Mouse (Mus musculus) G1E (cell line): ENCODE measurements at regions not wholly inside any gene's neighbourhood (a gene's known extent, or its start where the extent isn't known, plus 50 kb on each side); places are given as distances from the start of the nearest gene placed in this dataset.

Experiments used
- CTCF ChIP-seq: IDR thresholded peaks from 2 replicates; pipeline ENCODE4 v1.5.1; 2012; ENCODE audit warnings: low read depth, low read length, inconsistent platforms, mixed read lengths
- GATA1 ChIP-seq: IDR thresholded peaks from 2 replicates; pipeline ENCODE4 v1.6.1; 2012; ENCODE audit warnings: borderline replicate concordance, low read length, inconsistent platforms, mixed read lengths
- GATA2 ChIP-seq: IDR thresholded peaks from 2 replicates; pipeline ENCODE4 v1.6.1; 2012; ENCODE audit warnings: low read depth, low read length, inconsistent platforms, borderline replicate concordance
- POLR2AphosphoS5 ChIP-seq: IDR thresholded peaks from 2 replicates; pipeline ENCODE4 v1.6.1; 2012; ENCODE audit warnings: low read depth, low read length, inconsistent platforms; ENCODE audit not compliant: insufficient replicate concordance

DNA sequence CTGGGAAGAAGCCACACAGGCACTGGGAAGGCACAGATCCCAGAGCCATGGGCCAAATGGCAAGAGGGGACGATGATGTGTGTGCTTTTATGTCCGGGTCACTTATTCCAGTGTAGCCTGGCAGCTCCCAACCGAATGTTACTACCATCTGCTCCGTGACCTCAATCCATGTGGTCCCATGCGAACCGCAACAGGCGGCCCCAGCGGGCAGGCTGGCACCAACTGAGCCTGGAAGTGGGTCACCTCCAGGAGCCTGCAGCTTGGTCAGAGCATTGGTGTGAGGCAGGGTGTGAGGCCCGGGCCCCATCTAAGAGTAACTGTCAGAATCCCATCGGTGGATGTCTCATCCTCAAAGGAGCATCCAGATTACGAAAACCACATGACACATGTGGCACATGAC lies 110.8 kb upstream of the Tbx3 start:
- no peak for TF ChIP-seq CTCF
- TF ChIP-seq POLR2AphosphoS5, result no peak
- TF ChIP-seq GATA2, result no peak
- no peak for TF ChIP-seq GATA1
